Mouse (Mus musculus): Measurements from ENCODE around the gene Acoxl.

GRCm38 (mm10) chr2:128065576-128065975 lies 226.9 kb downstream of the Acoxl start:
- no peak for TF ChIP-seq POLR2A (IDR thresholded peaks at IDR 0.05; ENCODE audit: low read depth, low read length)
- TF ChIP-seq CTCF (conservative IDR thresholded peaks at IDR 0.05; ENCODE audit: insufficient read depth, insufficient read length, low read depth, low read length), result no peak
